Mouse (Mus musculus) spleen, postnatal 36 days (tissue): ENCODE measurements around the gene Klf1.

Source experiments
- DNase-seq, 2 experiments: peaks; one replicate each; pipeline ENCODE4 v3.0.0; 2022; ENCODE audit warnings: low spot score in 2 of 2, mixed read lengths in 1 of 2

The Klf1 gene

GRCm38 (mm10) chr8:84901752-84902151 lies at the start of gene Klf1:
Gene Klf1, plus strand, starts transcription at chr8:84901928.
- peak; percentile 59 to 72 for DNase-seq

DNA sequence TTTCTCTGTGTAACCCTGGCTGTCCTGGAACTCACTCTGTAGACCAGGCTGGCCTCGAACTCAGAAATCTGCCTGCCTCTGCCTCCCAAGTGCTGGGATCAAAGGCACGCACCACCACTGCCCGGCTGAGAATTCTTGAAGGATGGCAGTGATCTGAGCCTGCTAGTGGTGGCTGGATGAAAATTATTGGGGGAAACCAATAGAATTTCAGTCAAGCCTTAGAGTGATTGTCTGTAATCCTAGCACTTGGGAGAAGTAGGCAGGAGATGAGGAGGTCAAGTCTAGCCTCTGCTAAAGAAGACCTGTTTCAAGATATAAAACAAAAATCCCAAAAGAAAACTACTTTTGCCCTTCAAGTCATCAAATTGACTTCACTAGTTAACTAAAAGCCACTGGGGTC lies 45.3 kb upstream of the Klf1 start:
- DNase-seq, result no peak

DNA sequence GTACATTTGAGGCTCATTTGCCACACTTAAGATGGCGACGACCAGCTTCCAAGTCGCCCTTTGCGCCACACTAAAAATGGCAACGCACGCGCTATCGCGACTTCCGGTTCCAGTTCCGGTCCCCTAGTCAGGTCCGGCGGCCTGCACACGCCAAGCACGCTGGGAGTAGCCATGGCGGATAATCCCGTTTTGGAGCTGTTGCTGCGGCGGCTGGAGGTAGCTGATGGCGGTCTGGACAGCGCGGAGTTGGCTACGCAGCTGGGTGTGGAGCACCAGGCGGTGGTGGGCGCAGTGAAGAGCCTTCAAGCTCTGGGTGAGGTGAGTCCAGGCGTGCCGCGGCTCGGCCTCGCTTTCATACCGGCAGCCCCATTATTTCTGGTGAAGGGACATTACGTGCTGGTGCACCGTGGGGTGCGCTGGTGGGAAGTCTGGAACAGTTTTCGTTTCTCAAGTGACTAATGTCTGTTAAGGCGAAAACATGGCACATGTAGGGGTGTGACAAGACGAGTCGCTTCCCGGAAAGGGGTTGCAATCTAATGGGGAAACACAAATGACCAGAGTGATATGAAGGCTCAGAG lies 44.8 kb upstream of the Klf1 start, which contains the start of gene Farsa:
Gene Farsa (plus strand): TSS at position 126 of the 578 bp plus-strand sequence.
- DNase-seq, result peak; percentile 88 to 93

GRCm38 (mm10) chr8:84871376-84872308 lies 30.1 kb upstream of the Klf1 start, which contains the start of gene Syce2:
Gene Syce2, plus strand, starts transcription at chr8:84872111.
- peak; percentile 79 to 87 for DNase-seq

- DNase-seq, result peak in 1 of 2 experiments; percentile 34
These were observed 29.3 kb upstream of the Klf1 start for GRCm38 (mm10) chr8:84872309-84872965.

GRCm38 (mm10) chr8:84873016-84873415 lies 28.7 kb upstream of the Klf1 start:
- no peak for DNase-seq

DNA sequence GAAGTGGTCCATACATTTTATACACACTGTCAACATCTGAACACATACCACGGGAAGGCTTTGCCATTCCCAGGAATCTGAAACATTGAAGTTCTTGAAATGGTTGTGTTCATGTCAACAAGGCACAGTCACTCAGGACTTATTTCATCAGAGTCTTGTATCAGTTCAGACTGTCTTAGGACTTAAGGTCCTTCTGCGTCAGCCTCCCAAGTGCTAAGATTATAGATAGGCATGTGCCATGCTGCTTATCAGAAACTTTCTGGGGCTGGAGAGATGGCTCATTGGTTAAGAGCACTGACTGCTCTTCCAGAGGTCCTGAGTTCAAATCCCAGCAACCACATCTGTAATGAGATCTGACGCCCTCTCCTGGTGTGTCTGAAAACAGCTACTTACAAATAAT lies 27.4 kb upstream of the Klf1 start:
- DNase-seq, result no peak

- DNase-seq, result no peak
These were observed 24.3 kb upstream of the Klf1 start for GRCm38 (mm10) chr8:84877297-84878035.

GRCm38 (mm10) chr8:84878915-84879314 lies 22.8 kb upstream of the Klf1 start:
- DNase-seq, result no peak

GRCm38 (mm10) chr8:84884728-84885127 lies 17.0 kb upstream of the Klf1 start:
- DNase-seq, result no peak

GRCm38 (mm10) chr8:84888280-84888679 lies 13.4 kb upstream of the Klf1 start:
- DNase-seq, result no peak

DNA sequence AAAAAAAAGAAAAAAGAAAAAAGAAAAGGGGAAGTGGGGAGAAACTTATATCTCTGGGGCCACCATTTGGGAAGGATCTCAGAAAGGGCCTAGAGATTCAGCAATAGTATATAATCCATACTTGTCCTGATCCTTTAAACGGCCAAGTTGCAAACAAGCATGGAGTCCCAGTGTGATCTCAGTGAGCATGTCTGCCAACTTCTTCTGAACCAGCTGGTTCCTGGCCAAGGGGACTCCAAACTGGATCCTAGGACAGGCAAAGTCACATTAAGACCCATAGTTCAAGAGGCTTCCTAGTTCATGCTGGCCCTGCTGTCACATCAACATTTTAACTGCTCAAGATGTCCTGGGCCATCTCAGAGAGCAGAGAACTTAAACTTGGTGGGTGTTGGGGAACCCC lies 12.6 kb upstream of the Klf1 start:
- no peak for DNase-seq

GRCm38 (mm10) chr8:84892993-84893708 lies 8.6 kb upstream of the Klf1 start:
- no peak for DNase-seq

DNA sequence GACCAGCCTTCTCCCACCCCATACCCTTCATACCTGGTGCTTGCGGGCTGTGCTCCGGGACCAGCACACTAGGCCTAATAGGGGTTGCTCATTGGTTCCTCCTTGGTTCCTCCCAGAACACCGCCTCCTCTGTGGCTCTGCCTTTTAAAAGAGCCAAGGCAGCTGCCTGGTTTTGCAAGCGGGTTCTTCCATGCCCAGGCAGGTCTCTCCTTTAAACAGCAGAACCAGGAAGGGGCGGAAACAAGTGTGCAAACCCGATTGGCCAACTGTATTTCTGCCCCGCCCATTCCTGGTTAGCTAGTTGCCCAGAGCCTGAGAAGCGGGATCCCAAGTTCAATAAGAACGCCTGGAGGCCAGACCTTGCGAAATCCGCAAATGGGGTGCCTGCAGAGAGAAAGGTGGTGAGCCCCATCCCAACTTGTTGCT lies 8.0 kb upstream of the Klf1 start, which contains the start of gene Gcdh:
Gene Gcdh (minus strand): TSS at position 213 of the 426 bp plus-strand sequence.
- DNase-seq, result peak; percentile 92 to 94

GRCm38 (mm10) chr8:84895963-84896362 lies 5.8 kb upstream of the Klf1 start:
- no peak for DNase-seq

DNA sequence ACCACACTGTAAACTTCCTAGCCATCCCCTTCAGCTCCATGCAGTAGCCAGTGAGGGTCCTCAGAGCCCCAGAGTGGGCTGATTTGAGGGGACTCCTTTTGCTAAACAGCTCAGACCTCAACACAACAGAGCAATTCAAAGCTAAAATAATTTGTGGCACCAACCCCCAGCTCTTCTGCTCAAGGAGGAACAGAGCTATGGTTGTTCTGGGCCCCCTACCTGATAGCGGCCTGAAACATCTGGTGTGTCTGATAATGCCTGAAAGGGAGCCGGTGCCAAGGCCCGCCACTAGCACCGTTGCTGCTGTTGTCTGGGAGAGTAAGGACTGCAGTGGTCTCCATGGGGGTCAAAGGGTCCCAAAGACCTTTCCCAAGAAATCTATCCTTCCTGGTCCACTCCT lies 657 bp upstream of the Klf1 start:
- DNase-seq, result peak; percentile 55 to 68

- no peak for DNase-seq
These were observed 715 bp downstream of the Klf1 start for GRCm38 (mm10) chr8:84902367-84902919.

GRCm38 (mm10) chr8:84902920-84903661 lies 1.4 kb downstream of the Klf1 start:
- DNase-seq, result peak; percentile 89

DNA sequence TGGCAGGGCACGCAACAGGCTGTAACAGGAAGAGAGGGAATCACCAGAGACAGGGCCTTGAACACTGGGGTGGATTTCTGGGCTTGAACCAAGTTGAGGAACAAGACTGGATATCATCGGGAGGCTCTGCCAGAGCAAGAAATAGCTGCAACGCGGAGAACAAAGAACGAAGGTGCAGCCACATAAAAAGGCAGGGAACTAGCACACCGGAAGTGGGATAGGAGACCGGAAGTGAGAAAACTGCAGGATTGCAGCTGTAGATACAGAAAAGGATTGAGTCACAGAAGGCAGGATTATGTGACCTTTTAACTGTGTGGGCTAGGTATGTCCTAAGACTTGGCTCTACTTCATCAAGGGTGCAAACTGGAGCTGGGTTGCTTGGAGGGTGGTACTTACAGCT lies 2.6 kb downstream of the Klf1 start:
- no peak for DNase-seq

GRCm38 (mm10) chr8:84907037-84907436 lies 5.3 kb downstream of the Klf1 start:
- no peak for DNase-seq
